Mouse (Mus musculus) embryo, embryonic 11 days (tissue): ENCODE results near the gene Btn2a2.

Experiments used
- DNase-seq: peaks from one replicate; pipeline ENCODE4 v3.0.0-alpha.2; 2015

Gene Btn2a2

GRCm38 (mm10) chr13:23519416-23519815, 30.8 kb upstream of the Btn2a2 start:
- peak; percentile 83 for DNase-seq

GRCm38 (mm10) chr13:23518885-23519284, 30.2 kb upstream of the Btn2a2 start:
- peak; percentile 88 for DNase-seq

GRCm38 (mm10) chr13:23518295-23518603, 29.6 kb upstream of the Btn2a2 start:
- DNase-seq = no peak

- DNase-seq = peak; percentile 85
These were observed 29.1 kb upstream of the Btn2a2 start for GRCm38 (mm10) chr13:23517603-23518294.

- peak; percentile 78 for DNase-seq
These were observed 28.4 kb upstream of the Btn2a2 start for GRCm38 (mm10) chr13:23516822-23517602.

- no peak for DNase-seq
These were observed 27.4 kb upstream of the Btn2a2 start for GRCm38 (mm10) chr13:23515826-23516620.

- peak; percentile 11 for DNase-seq
These were observed 26.6 kb upstream of the Btn2a2 start for GRCm38 (mm10) chr13:23515281-23515680.

- DNase-seq = no peak
These were observed 24.9 kb upstream of the Btn2a2 start for GRCm38 (mm10) chr13:23513517-23513916.

GRCm38 (mm10) chr13:23510127-23510526, 21.5 kb upstream of the Btn2a2 start:
- DNase-seq = no peak

GRCm38 (mm10) chr13:23506819-23507515, 18.3 kb upstream of the Btn2a2 start:
- DNase-seq = peak; percentile 58

- DNase-seq = peak; percentile 78
These were observed 17.7 kb upstream of the Btn2a2 start for GRCm38 (mm10) chr13:23506351-23506750.

- peak; percentile 54 for DNase-seq
These were observed 17.1 kb upstream of the Btn2a2 start for GRCm38 (mm10) chr13:23505662-23506345.

GRCm38 (mm10) chr13:23503797-23504196, 15.1 kb upstream of the Btn2a2 start:
- DNase-seq = peak; percentile 82

GRCm38 (mm10) chr13:23502916-23503315, 14.3 kb upstream of the Btn2a2 start:
- DNase-seq = no peak

GRCm38 (mm10) chr13:23502031-23502567, 13.4 kb upstream of the Btn2a2 start:
- DNase-seq = no peak

GRCm38 (mm10) chr13:23501511-23501910, 12.9 kb upstream of the Btn2a2 start:
- no peak for DNase-seq

- peak; percentile 84 for DNase-seq
These were observed 12.0 kb upstream of the Btn2a2 start for GRCm38 (mm10) chr13:23500424-23501200.

- DNase-seq = peak; percentile 37
These were observed 11.3 kb upstream of the Btn2a2 start for GRCm38 (mm10) chr13:23499943-23500342.

- DNase-seq = peak; percentile 62
These were observed 10.0 kb upstream of the Btn2a2 start for GRCm38 (mm10) chr13:23498653-23499052.

- DNase-seq = peak; percentile 73
These were observed 9.1 kb upstream of the Btn2a2 start for GRCm38 (mm10) chr13:23497656-23498321.

GRCm38 (mm10) chr13:23495526-23495925, 6.9 kb upstream of the Btn2a2 start:
- no peak for DNase-seq
